Comparison of ENCODE assay signal across 9 mouse cellular contexts in the genomic region with DNA sequence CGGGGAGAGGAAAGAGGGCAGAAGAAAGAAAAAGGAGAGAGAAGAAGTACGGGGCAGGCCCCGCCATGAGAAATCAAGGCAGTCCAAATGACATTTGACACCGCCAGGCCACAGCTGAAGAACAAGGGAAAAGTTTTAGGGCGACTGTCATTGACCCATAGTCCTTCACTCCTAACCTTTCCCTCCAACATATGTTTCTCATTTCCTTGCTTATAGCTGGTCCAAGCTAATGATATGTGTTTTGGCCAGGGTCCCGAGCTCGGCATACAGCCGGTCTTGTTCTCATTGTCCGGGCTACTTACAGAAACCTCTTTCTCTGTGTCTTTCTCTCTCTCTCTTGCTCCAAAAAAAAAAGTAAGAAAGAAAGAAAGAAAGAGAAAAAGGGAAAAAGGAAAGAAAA.
DNase-seq lines count a peak whose midpoint lies in the region; ATAC-seq lines count a peak whose summit lies in the region.
"Had no signal": no experiment of that assay in that cellular context is flagged by ENCODE, and none has a peak within 500 bp of the region (broad histone marks: within the 10 kb centered on the region; RNA-seq: fewer than 3 reads in every experiment).

No protein-coding gene starts in this region.

- no peak overlapping the region for H3K4me2 ChIP-seq in hindbrain, embryonic 12.5 days (replicated peaks)
- no peak overlapping the region for H3K4me2 ChIP-seq in hindbrain, embryonic 16.5 days (ENCODE audit: low read length)
- 0 out of 2 replicates have a peak overlapping the region, but pooled peaks have one; percentile 6 for H3K4me2 ChIP-seq in intestine, embryonic 15.5 days (replicated peaks)
- H3K4me2 ChIP-seq: neural tube, embryonic 12.5 days had no signal

- H3K27me3 ChIP-seq in hindbrain, embryonic 12.5 days: 0 out of 2 replicates have a peak, but pooled peaks cover 4% of the 10 kb centered on the region
- H3K27me3 ChIP-seq in hindbrain, embryonic 16.5 days (replicated peaks; ENCODE audit: control insufficient read depth, insufficient read depth, low read length): no peaks in the 10 kb centered on the region; the same call in 1 of the 2 replicates
- H3K27me3 ChIP-seq in intestine, embryonic 15.5 days (replicated peaks): no peaks in the 10 kb centered on the region

- H3K36me3 ChIP-seq in hindbrain, embryonic 12.5 days: no peaks in the 10 kb centered on the region
- H3K36me3 ChIP-seq in hindbrain, embryonic 16.5 days (ENCODE audit: control insufficient read depth, insufficient read depth, low read length): no peaks in the 10 kb centered on the region
- H3K36me3 ChIP-seq in intestine, embryonic 15.5 days: no peaks in the 10 kb centered on the region
- H3K36me3 ChIP-seq: neural tube, embryonic 12.5 days had no signal

- peak overlapping the region; percentile 44; the same call in 1 of the 2 replicates for H3K27ac ChIP-seq in hindbrain, embryonic 12.5 days
- H3K27ac ChIP-seq in hindbrain, embryonic 16.5 days (ENCODE audit: low read depth, low read length): no peak overlapping the region
- H3K27ac ChIP-seq in intestine, embryonic 15.5 days: 0 out of 2 replicates have a peak overlapping the region, but pooled peaks have one; percentile 51
- H3K27ac ChIP-seq: neural tube, embryonic 12.5 days had no signal

- peaks cover 25% of the 10 kb centered on the region for H3K4me1 ChIP-seq in hindbrain, embryonic 12.5 days
- H3K4me1 ChIP-seq in hindbrain, embryonic 16.5 days (ENCODE audit: control insufficient read depth, insufficient read depth, low read depth, low read length): peaks cover 4% of the 10 kb centered on the region; the same call in 1 of the 2 replicates
- H3K4me1 ChIP-seq in intestine, embryonic 15.5 days (replicated peaks): peaks cover 28% of the 10 kb centered on the region

- H3K4me3 ChIP-seq in hindbrain, embryonic 12.5 days: no peak overlapping the region
- no peak overlapping the region for H3K4me3 ChIP-seq in hindbrain, embryonic 16.5 days (ENCODE audit: low read length)
- no peak overlapping the region for H3K4me3 ChIP-seq in intestine, embryonic 15.5 days (replicated peaks)
- H3K4me3 ChIP-seq: neural tube, embryonic 12.5 days had no signal

- DNase-seq in 3T3-L1 (ENCODE audit: low read depth, low spot score) (peak; percentile 59), NIH3T3 (ENCODE audit: low read depth) (peak; percentile 82)
- DNase-seq in right cerebral cortex, adult 2 months (ENCODE audit: low spot score in 2 of 2): no peak
- DNase-seq: lung, postnatal 14 days had no signal

- no peaks in the 10 kb centered on the region for H3K9me3 ChIP-seq in hindbrain, embryonic 12.5 days (replicated peaks)
- no peaks in the 10 kb centered on the region for H3K9me3 ChIP-seq in hindbrain, embryonic 16.5 days (ENCODE audit: control insufficient read depth, low read length)
- H3K9me3 ChIP-seq in intestine, embryonic 15.5 days: no peaks in the 10 kb centered on the region
- H3K9me3 ChIP-seq: neural tube, embryonic 12.5 days had no signal

- no peak for ATAC-seq in hindbrain, embryonic 12.5 days (ENCODE audit: low FRiP score)
- ATAC-seq in hindbrain, embryonic 16.5 days: no peak
- ATAC-seq in intestine, embryonic 15.5 days: 0 out of 2 replicates have a peak, but pooled peaks have one; percentile 29
- ATAC-seq in erythroblast, adult 5-6 weeks (replicated peaks; ENCODE audit: low FRiP score, poor library complexity, severe bottlenecking): no peak

- H3K9ac ChIP-seq in hindbrain, embryonic 12.5 days: no peak overlapping the region
- H3K9ac ChIP-seq in hindbrain, embryonic 16.5 days (ENCODE audit: low read depth, low read length): no peak overlapping the region
- H3K9ac ChIP-seq in intestine, embryonic 15.5 days: no peak overlapping the region
- H3K9ac ChIP-seq: neural tube, embryonic 12.5 days had no signal

- WGBS in hindbrain, embryonic 12.5 days: 51% methylated on average over 9 of the region's 9 CpGs
- WGBS in hindbrain, embryonic 16.5 days: 44% methylated on average over 9 of the region's 9 CpGs
- WGBS in intestine, embryonic 15.5 days: 48% methylated on average over 9 of the region's 9 CpGs

Comparison
In these comparisons a context has a peak if more than half of its experiments do, and no peak if none do; other contexts are left out.
1. DNase-seq: peak in 3T3-L1 (single experiment) and NIH3T3 (single experiment); none in right cerebral cortex, adult 2 months (0 of 2).